Mouse (Mus musculus) small intestine, adult 2 months (tissue): ENCODE measurements around the gene Mtor.

Experiments used
- CTCF ChIP-seq: fragments of 200-500 bp; IDR thresholded peaks from 2 replicates; pipeline ENCODE4 v1.5.1; 2012; ENCODE audit warnings: low read depth, mild to moderate bottlenecking, control low read depth, inconsistent platforms, low read length, moderate library complexity, mixed read lengths; ENCODE audit not compliant: insufficient replicate concordance, insufficient read length; ENCODE audit errors: extremely low read depth
- POLR2A ChIP-seq: fragments of 200-500 bp; IDR thresholded peaks from 2 replicates; pipeline ENCODE4 v1.6.1; 2012; ENCODE audit warnings: low read depth, mild to moderate bottlenecking, control low read depth, inconsistent platforms, low read length, moderate library complexity

- TF ChIP-seq CTCF, result no peak
- TF ChIP-seq POLR2A, result no peak
Observed at GRCm38 (mm10) chr4:148570138-148570537, 121.7 kb downstream of the Mtor start.
